33 mouse cellular contexts compared by ENCODE assay signal in the genomic region with DNA sequence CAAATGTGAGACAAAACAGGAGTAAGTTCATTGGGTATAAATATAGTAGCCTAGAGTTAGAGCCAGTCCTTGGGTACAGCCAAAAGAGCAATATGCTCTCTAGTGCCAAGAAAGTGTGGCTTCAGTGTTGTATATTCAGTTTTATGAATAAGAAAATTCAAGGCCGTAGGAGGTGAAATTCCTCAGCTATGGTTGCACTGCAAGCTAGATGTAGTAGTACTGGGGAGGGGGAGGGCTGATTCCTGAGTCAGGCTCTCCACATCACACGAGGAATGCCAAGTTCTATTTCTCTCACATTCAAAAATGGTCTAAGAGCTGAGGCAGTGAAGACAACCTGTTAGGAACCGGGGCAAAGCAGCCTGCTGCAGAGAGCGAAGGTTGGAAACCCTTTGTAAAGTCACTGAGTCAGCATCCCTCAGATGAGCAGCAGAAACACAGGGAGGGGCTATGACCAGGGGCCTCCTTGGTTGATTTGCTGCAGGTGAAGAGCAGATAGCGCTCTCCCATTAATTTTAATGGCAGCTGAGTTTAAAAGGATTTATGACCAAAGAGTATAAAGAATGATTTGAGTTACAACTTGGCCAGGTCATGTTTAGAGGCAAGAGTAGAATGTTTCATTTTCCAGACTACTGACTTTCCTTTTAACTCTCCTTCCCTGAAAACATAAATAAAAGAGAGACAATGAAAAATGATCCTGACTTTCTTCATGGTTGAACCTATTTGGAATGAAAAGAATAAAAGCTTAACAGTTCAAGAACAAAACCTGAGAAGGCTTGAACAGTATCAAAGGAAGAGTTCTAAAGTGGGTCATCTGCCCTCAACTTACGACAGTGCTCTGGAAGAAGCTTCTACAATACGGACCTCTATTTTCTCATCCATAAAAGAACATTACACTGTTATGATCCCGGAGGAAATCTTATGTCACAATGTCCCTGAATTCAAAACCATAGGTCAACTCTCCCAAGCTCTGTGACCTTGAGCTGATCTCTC.
DNase-seq lines count a peak whose midpoint lies in the region; ATAC-seq lines count a peak whose summit lies in the region.
"Had no signal": no experiment of that assay in that cellular context is flagged by ENCODE, and none has a peak within 500 bp of the region (broad histone marks: within the 10 kb centered on the region; RNA-seq: fewer than 3 reads in every experiment).

No protein-coding gene starts in this region.

- H3K4me3 ChIP-seq in kidney, embryonic 16.5 days (ENCODE audit: low read length): no peak overlapping the region
- H3K4me3 ChIP-seq: embryonic facial prominence, embryonic 13.5 days; forebrain, embryonic 10.5 days; gastrocnemius, adult 2 months; heart, embryonic 12.5 days; hindbrain, embryonic 13.5 days; layer of hippocampus, adult 2 months; left cerebral cortex, adult 2 months; midbrain, embryonic 15.5 days; stomach, embryonic 15.5 days had no signal

- WGBS in kidney, embryonic 16.5 days: 19% methylated on average over 8 of the region's 8 CpGs

- no peaks in the 10 kb centered on the region for H3K27me3 ChIP-seq in kidney, embryonic 16.5 days (ENCODE audit: insufficient read depth, low read length)
- H3K27me3 ChIP-seq: embryonic facial prominence, embryonic 13.5 days; heart, embryonic 12.5 days; hindbrain, embryonic 13.5 days; midbrain, embryonic 15.5 days; stomach, embryonic 15.5 days had no signal

- H3K27ac ChIP-seq in kidney, embryonic 16.5 days (ENCODE audit: low read length): no peak overlapping the region
- H3K27ac ChIP-seq: embryonic facial prominence, embryonic 13.5 days; forebrain, embryonic 10.5 days; gastrocnemius, adult 2 months; hindbrain, embryonic 13.5 days; layer of hippocampus, adult 2 months; left cerebral cortex, adult 2 months; liver, embryonic 14.5 days; macrophage; midbrain, embryonic 15.5 days; stomach, embryonic 15.5 days had no signal

- H3K9ac ChIP-seq in kidney, embryonic 16.5 days (replicated peaks; ENCODE audit: low read length): no peak overlapping the region
- H3K9ac ChIP-seq: embryonic facial prominence, embryonic 13.5 days; forebrain, postnatal 0 days; heart, embryonic 12.5 days; hindbrain, embryonic 13.5 days; liver, embryonic 14.5 days; midbrain, embryonic 15.5 days; stomach, embryonic 15.5 days had no signal

- peak; percentile 87; the same call in 1 of the 2 replicates for ATAC-seq in kidney, embryonic 16.5 days (ENCODE audit: low FRiP score, low TSS enrichment)
- ATAC-seq: forebrain, postnatal 0 days; intestine, embryonic 16.5 days; midbrain, embryonic 15.5 days had no signal

- H3K4me2 ChIP-seq in kidney, embryonic 16.5 days (replicated peaks; ENCODE audit: low read depth, low read length): no peak overlapping the region
- H3K4me2 ChIP-seq: embryonic facial prominence, embryonic 13.5 days; heart, embryonic 12.5 days; hindbrain, embryonic 13.5 days; midbrain, embryonic 15.5 days; stomach, embryonic 15.5 days had no signal

- no peaks in the 10 kb centered on the region for H3K36me3 ChIP-seq in kidney, embryonic 16.5 days (ENCODE audit: insufficient read depth, low read length)
- H3K36me3 ChIP-seq: embryonic facial prominence, embryonic 13.5 days; forebrain, embryonic 10.5 days; heart, embryonic 12.5 days; hindbrain, embryonic 13.5 days; midbrain, embryonic 15.5 days; stomach, embryonic 15.5 days had no signal

- no peaks in the 10 kb centered on the region for H3K9me3 ChIP-seq in kidney, embryonic 16.5 days (ENCODE audit: low read length)
- H3K9me3 ChIP-seq: embryonic facial prominence, embryonic 13.5 days; forebrain, embryonic 10.5 days; hindbrain, embryonic 13.5 days; midbrain, embryonic 15.5 days; stomach, embryonic 15.5 days had no signal

- DNase-seq in embryo, embryonic 11 days: peak; percentile 1
- no peak for DNase-seq in embryo, embryonic 10 days (ENCODE audit: low spot score)
- no peak for DNase-seq in kidney, adult 18-20 months
- peak; percentile 1 for DNase-seq in ovary, adult 18-20 months (ENCODE audit: low spot score)
- DNase-seq in ovary, postnatal 14 days (ENCODE audit: low spot score): no peak
- peak; percentile 61 for DNase-seq in telencephalon, adult 2 months (ENCODE audit: low read depth, low spot score)
- DNase-seq in adrenal gland, postnatal 4 days (ENCODE audit: low spot score in 2 of 2): no peak
- DNase-seq: adrenal gland, postnatal 25 days; cerebellum, adult 2 months; cerebellum, postnatal 14 days; forebrain, postnatal 0 days; gastrocnemius, adult 2 months; gastrocnemius, postnatal 36 days; heart, adult 18-20 months; heart, postnatal 4 days; kidney, postnatal 14 days; left cerebral cortex, postnatal 4 days; lung, adult 2 months; lung, postnatal 10 days; right cerebral cortex, postnatal 25 days; thymus, postnatal 14 days had no signal

- H3K4me1 ChIP-seq in kidney, embryonic 16.5 days (ENCODE audit: insufficient read depth, low read length): 0 out of 2 replicates have a peak, but pooled peaks cover 2% of the 10 kb centered on the region
- H3K4me1 ChIP-seq: embryonic facial prominence, embryonic 13.5 days; forebrain, embryonic 10.5 days; heart, embryonic 12.5 days; hindbrain, embryonic 13.5 days; midbrain, embryonic 15.5 days; stomach, embryonic 15.5 days had no signal

Comparison
In these comparisons a context has a peak if more than half of its experiments do, and no peak if none do; other contexts are left out.
1. DNase-seq: peak in embryo, embryonic 11 days (single experiment), ovary, adult 18-20 months (single experiment) and telencephalon, adult 2 months (single experiment); none in embryo, embryonic 10 days (single experiment), kidney, adult 18-20 months (single experiment), ovary, postnatal 14 days (single experiment) and adrenal gland, postnatal 4 days (0 of 2).